Mouse (Mus musculus): ENCODE measurements at regions not wholly inside any gene's neighbourhood (a gene's known extent, or its start where the extent isn't known, plus 50 kb on each side); places are given as distances from the start of the nearest gene placed in this dataset.

DNA sequence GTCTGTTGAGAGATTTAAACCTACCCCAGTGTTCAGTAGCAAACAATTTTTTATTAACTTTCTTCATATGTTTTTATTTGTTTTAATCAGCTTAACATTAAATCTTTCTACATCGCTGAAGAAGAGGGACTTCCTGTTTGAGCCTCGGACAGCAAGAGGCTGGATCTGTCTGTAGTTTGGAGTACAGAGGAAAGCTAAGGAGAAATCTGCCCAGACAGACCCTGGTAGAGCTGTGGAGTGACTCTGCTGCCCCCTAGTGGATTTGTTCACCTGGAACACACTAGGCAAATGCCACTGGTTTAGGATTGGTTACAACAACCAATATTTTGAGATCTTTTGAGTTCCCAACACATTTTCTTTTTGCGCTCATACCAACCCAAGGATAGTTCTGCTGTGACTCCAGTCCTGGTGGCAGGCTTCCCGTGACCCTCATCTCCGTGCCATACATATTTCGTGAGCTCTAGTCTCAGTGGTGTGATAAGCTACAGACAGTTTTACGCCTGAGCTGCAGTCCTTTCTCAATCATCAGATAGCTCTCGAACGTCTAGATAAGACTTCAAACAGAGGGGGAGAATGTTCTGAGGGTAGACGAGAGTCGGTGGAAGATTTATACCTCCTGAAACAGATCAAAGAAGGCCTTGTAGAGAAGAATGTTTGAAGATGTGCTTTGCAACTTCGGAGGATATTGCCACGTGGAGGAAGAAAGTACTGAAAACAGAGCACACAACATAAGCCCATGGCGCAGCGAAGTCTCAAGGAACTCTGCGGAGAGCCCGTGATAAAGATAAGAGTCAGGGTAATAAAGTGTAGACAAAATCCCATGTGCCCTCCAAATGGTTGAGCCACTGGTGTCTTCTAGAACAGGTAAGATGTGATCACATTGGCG is 119.0 kb upstream of the Nabp1 start:
- Histone ChIP-seq H3K4me3 (ENCODE audit: low read depth, low read length) (no peak overlapping the region), H3K36me3 (replicated peaks; ENCODE audit: insufficient read depth, low read length) (no peaks in the 10 kb centered on the region), H3K27ac (ENCODE audit: low read depth) (no peak overlapping the region), H3K27me3 (ENCODE audit: insufficient read depth, low read length) (no peaks in the 10 kb centered on the region), H3K9ac (replicated peaks) (no peak overlapping the region), H3K4me1 (ENCODE audit: insufficient read depth) (no peaks in the 10 kb centered on the region), H3K4me2 (ENCODE audit: low read depth, low read length) (peak overlapping the region; percentile 29), H3K9me3 (ENCODE audit: low read length) (no peaks in the 10 kb centered on the region)
- DNase-seq (peak; percentile 86), ATAC-seq (peak; percentile 82)
- WGBS (ENCODE audit: insufficient replicate concordance): 18% methylated on average over 18 of the region's 18 CpGs
- peak; percentile 94 for TF ChIP-seq CTCF (IDR thresholded peaks at IDR 0.05; ENCODE audit: low read depth)
- no peak for TF ChIP-seq EP300 (IDR thresholded peaks at IDR 0.05; ENCODE audit: low read depth)

DNA sequence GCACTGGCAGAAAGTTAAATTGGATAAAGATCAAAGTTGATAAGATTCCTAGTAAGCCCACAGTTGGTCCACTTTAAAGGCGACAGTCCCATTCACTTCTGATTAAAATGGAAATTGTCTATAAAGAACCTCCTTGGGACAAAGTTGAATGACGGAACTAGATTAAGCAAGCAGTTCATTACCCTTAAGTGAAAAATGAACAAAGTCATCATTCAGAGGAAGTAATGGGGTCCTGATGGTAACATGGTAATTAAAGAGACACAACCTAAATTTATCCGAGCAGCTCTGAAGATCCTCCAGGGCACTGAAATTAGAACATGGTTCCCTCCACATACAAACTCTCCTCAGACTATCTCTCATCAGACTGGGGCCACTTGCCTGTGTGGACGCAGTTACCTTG is 116.4 kb upstream of the Nabp1 start:
- H3K27me3 ChIP-seq (ENCODE audit: insufficient read depth, low read length): no peaks in the 10 kb centered on the region
- no peak overlapping the region for H3K4me2 ChIP-seq (ENCODE audit: low read depth, low read length)
- no peaks in the 10 kb centered on the region for H3K4me1 ChIP-seq (ENCODE audit: insufficient read depth)
- WGBS (ENCODE audit: insufficient replicate concordance): 57% methylated on average over 4 of the region's 4 CpGs
- no peak overlapping the region for H3K27ac ChIP-seq (ENCODE audit: low read depth)
- H3K36me3 ChIP-seq (replicated peaks; ENCODE audit: insufficient read depth, low read length): no peaks in the 10 kb centered on the region
- H3K9ac ChIP-seq (replicated peaks): no peak overlapping the region
- TF ChIP-seq CTCF (IDR thresholded peaks at IDR 0.05; ENCODE audit: low read depth) (no peak), EP300 (IDR thresholded peaks at IDR 0.05; ENCODE audit: low read depth) (no peak)
- DNase-seq: no peak
- H3K4me3 ChIP-seq (ENCODE audit: low read depth, low read length): no peak overlapping the region
- no peaks in the 10 kb centered on the region for H3K9me3 ChIP-seq (ENCODE audit: low read length)
- ATAC-seq: no peak

DNA sequence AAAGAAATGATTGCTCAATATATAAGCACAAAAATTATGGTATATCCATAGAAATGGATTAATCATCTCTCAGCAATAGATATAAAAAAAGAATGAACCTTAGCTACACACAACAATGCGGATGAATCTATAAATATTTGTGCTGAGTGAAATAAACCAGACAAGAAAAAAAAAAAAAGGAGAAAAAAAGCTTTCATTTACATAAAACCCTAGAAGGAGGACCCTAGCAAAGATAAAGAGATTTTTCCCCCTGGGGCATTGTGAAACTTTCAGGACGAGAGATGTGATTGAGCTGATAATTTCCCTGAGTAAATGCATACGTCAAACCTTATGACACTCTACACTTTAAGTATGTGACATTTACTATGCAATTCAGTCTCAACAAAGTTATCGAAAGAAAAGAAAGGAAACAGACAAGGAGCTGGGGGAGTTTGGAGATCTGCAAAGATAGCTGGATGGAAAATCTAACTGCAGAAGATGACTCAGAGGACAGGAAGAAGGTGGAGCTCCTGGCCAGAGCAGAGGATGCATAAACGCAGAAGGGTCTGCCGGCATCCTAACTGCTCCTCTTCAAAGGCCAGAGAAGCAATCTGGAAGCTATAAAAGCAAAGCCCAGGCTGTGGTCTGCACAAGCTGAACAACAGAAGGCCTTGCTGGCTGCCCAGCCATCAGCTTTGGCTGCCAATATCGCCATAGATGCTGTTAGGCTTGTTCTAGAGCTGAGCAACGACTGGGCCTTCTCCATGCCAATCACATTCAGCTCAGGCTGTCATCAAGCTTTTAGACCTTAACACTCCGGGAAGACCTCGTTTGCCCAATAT is 115.6 kb upstream of the Nabp1 start:
- ATAC-seq (no peak), DNase-seq (no peak)
- Histone ChIP-seq H3K4me1 (ENCODE audit: insufficient read depth) (no peaks in the 10 kb centered on the region), H3K27ac (ENCODE audit: low read depth) (no peak overlapping the region), H3K9ac (replicated peaks) (no peak overlapping the region), H3K36me3 (replicated peaks; ENCODE audit: insufficient read depth, low read length) (no peaks in the 10 kb centered on the region), H3K4me3 (ENCODE audit: low read depth, low read length) (no peak overlapping the region), H3K27me3 (ENCODE audit: insufficient read depth, low read length) (no peaks in the 10 kb centered on the region), H3K9me3 (ENCODE audit: low read length) (no peaks in the 10 kb centered on the region), H3K4me2 (ENCODE audit: low read depth, low read length) (no peak overlapping the region)
- TF ChIP-seq CTCF (IDR thresholded peaks at IDR 0.05; ENCODE audit: low read depth) (no peak), EP300 (IDR thresholded peaks at IDR 0.05; ENCODE audit: low read depth) (no peak)
- WGBS (ENCODE audit: insufficient replicate concordance): 41% methylated on average over 10 of the region's 10 CpGs

DNA sequence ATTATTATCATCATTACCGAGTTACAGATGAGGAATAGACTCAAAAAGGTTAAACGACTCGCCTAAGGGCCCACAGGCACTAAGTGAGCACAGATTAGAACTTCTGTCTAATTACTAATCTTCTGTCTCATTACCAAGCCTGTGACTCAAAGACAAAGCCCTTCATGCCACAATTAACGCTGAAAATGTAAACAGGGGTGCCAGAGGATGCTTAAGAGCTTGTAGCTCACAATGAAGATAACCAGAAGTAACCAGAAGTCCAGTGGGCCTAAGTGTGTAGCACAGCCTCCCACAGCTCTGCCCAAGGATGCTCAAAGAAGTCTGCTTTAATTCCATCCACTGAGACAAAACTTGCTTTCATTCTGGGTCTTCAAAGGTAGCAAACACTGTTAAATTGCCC is 113.7 kb upstream of the Nabp1 start:
- Histone ChIP-seq H3K9ac (replicated peaks) (no peak overlapping the region), H3K4me2 (ENCODE audit: low read depth, low read length) (no peak overlapping the region), H3K27me3 (ENCODE audit: insufficient read depth, low read length) (no peaks in the 10 kb centered on the region), H3K27ac (ENCODE audit: low read depth) (no peak overlapping the region), H3K36me3 (replicated peaks; ENCODE audit: insufficient read depth, low read length) (no peaks in the 10 kb centered on the region), H3K4me3 (ENCODE audit: low read depth, low read length) (no peak overlapping the region), H3K9me3 (ENCODE audit: low read length) (no peaks in the 10 kb centered on the region), H3K4me1 (ENCODE audit: insufficient read depth) (no peaks in the 10 kb centered on the region)
- 56% methylated on average over 4 of the region's 4 CpGs for WGBS (ENCODE audit: insufficient replicate concordance)
- TF ChIP-seq CTCF (IDR thresholded peaks at IDR 0.05; ENCODE audit: low read depth): no peak
- no peak for TF ChIP-seq EP300 (IDR thresholded peaks at IDR 0.05; ENCODE audit: low read depth)
- no peak for ATAC-seq
- no peak for DNase-seq

GRCm38 (mm10) chr1:51590606-51591400 is 112.6 kb upstream of the Nabp1 start:
- TF ChIP-seq EP300 (IDR thresholded peaks at IDR 0.05; ENCODE audit: low read depth) (no peak), CTCF (IDR thresholded peaks at IDR 0.05; ENCODE audit: low read depth) (no peak)

More at GRCm38 (mm10) chr1:51590606-51591400, 112.6 kb upstream of the Nabp1 start:
- H3K4me3 ChIP-seq (ENCODE audit: low read depth, low read length): no peak overlapping the region
- H3K9me3 ChIP-seq (ENCODE audit: low read length): no peaks in the 10 kb centered on the region
- no peaks in the 10 kb centered on the region for H3K4me1 ChIP-seq (ENCODE audit: insufficient read depth)
- H3K36me3 ChIP-seq (replicated peaks; ENCODE audit: insufficient read depth, low read length): no peaks in the 10 kb centered on the region
- no peak overlapping the region for H3K27ac ChIP-seq (ENCODE audit: low read depth)
- no peak overlapping the region for H3K9ac ChIP-seq (replicated peaks)
- DNase-seq: no peak
- WGBS (ENCODE audit: insufficient replicate concordance): 66% methylated on average over 9 of the region's 9 CpGs
- H3K27me3 ChIP-seq (ENCODE audit: insufficient read depth, low read length): no peaks in the 10 kb centered on the region
- no peak overlapping the region for H3K4me2 ChIP-seq (ENCODE audit: low read depth, low read length)
- no peak for ATAC-seq
